Mouse (Mus musculus) kidney, embryonic 15.5 days (tissue): Measurements from ENCODE around the gene Retsat. TPM values are rescaled to one million over a fixed set of nuclear protein-coding genes. Genes with fewer than 3 reads are reported as not detected.

Experiments used
- ATAC-seq: fragments of 200-750 bp; cut with Nextera tagmentation; replicated peaks from 2 replicates; pipeline ENCODE4 v1.8.0; 2017; ENCODE audit warnings: moderate TSS enrichment; ENCODE audit not compliant: low FRiP score
- H3K27ac ChIP-seq: fragments of 300-500 bp; sonication (generic); 2 replicates; pipeline ENCODE4 v1.5.1; 2015; ENCODE audit warnings: mild to moderate bottlenecking, inconsistent platforms
- H3K27me3 ChIP-seq: fragments of 300-500 bp; sonication (generic); 2 replicates; pipeline ENCODE4 v1.6.1; 2015; ENCODE audit warnings: inconsistent platforms
- H3K36me3 ChIP-seq: fragments of 300-500 bp; sonication (generic); 2 replicates; pipeline ENCODE4 v1.6.1; 2015; ENCODE audit warnings: inconsistent platforms
- H3K4me1 ChIP-seq: fragments of 300-500 bp; sonication (generic); 2 replicates; pipeline ENCODE4 v1.6.1; 2015; ENCODE audit warnings: inconsistent platforms
- H3K4me2 ChIP-seq: fragments of 300-500 bp; sonication (generic); 2 replicates; pipeline ENCODE4 v1.6.1; 2015; ENCODE audit warnings: moderate library complexity, mild to moderate bottlenecking, inconsistent platforms
- H3K4me3 ChIP-seq: fragments of 300-500 bp; sonication (generic); replicated peaks from 2 replicates; pipeline ENCODE4 v1.5.1; 2015; ENCODE audit warnings: mild to moderate bottlenecking, inconsistent platforms
- H3K9ac ChIP-seq: fragments of 300-500 bp; sonication (generic); 2 replicates; pipeline ENCODE4 v1.6.1; 2015; ENCODE audit warnings: mild to moderate bottlenecking, inconsistent platforms
- H3K9me3 ChIP-seq: fragments of 300-500 bp; sonication (generic); replicated peaks from 2 replicates; pipeline ENCODE4 v1.6.1; 2016; ENCODE audit warnings: inconsistent platforms
- WGBS: fragments of 180-500 bp; shearing (Covaris S2); methylation state at CpG from one replicate; pipeline ENCODE4 v1.1.7; 2015; ENCODE audit warnings: mixed read lengths; 5-methylcytosine and 5-hydroxymethylcytosine counted together
- polyA plus RNA-seq: library from polyadenylated mRNA; unstranded; fragments of >200 nt; fragmentation: Nextera tagmentation; extraction: Ambion mirVana; gene quantifications from 2 replicates; pipeline ENCODE4 v1.2.1, GENCODE M21; 2015

Retsat gene
- polyA plus RNA-seq, 1 experiment from 2014 or later: 22.1 TPM

GRCm38 (mm10) chr6:72567508-72567907, 30.8 kb upstream of the Retsat start:
- Histone ChIP-seq H3K4me3 (no peak overlapping the region), H3K4me2 (no peak overlapping the region), H3K9ac (no peak overlapping the region), H3K4me1 (peaks cover 22% of the 10 kb centered on the region), H3K9me3 (no peaks in the 10 kb centered on the region), H3K27ac (no peak overlapping the region), H3K27me3 (no peaks in the 10 kb centered on the region), H3K36me3 (peaks cover 8% of the 10 kb centered on the region)
- WGBS: 78% methylated on average over 5 of the region's 5 CpGs
- no peak for ATAC-seq

GRCm38 (mm10) chr6:72568736-72569135, 29.5 kb upstream of the Retsat start:
- H3K9me3 ChIP-seq: no peaks in the 10 kb centered on the region
- H3K36me3 ChIP-seq: peaks cover 13% of the 10 kb centered on the region
- ATAC-seq: no peak
- H3K27me3 ChIP-seq: no peaks in the 10 kb centered on the region
- 95% methylated on average over 10 of the region's 10 CpGs for WGBS
- no peak overlapping the region for H3K27ac ChIP-seq
- no peak overlapping the region for H3K4me2 ChIP-seq
- H3K4me3 ChIP-seq: no peak overlapping the region
- H3K9ac ChIP-seq: no peak overlapping the region
- peaks cover 17% of the 10 kb centered on the region for H3K4me1 ChIP-seq

- Histone ChIP-seq H3K4me1 (peaks cover 7% of the 10 kb centered on the region), H3K27ac (no peak overlapping the region), H3K36me3 (peaks cover 24% of the 10 kb centered on the region), H3K4me3 (no peak overlapping the region), H3K9ac (no peak overlapping the region), H3K27me3 (no peaks in the 10 kb centered on the region), H3K9me3 (no peaks in the 10 kb centered on the region), H3K4me2 (no peak overlapping the region)
- no peak for ATAC-seq
- 83% methylated on average over 10 of the region's 10 CpGs for WGBS
Measured at GRCm38 (mm10) chr6:72570644-72571397, 27.5 kb upstream of the Retsat start.

- H3K4me2 ChIP-seq: no peak overlapping the region
- H3K9ac ChIP-seq: no peak overlapping the region
- no peak for ATAC-seq
- peaks cover 24% of the 10 kb centered on the region for H3K36me3 ChIP-seq
- no peaks in the 10 kb centered on the region for H3K9me3 ChIP-seq
- H3K4me3 ChIP-seq: no peak overlapping the region
- H3K27ac ChIP-seq: no peak overlapping the region
- no peaks in the 10 kb centered on the region for H3K27me3 ChIP-seq
- no peaks in the 10 kb centered on the region for H3K4me1 ChIP-seq
- WGBS: 52% methylated on average over 3 of the region's 3 CpGs
Measured at GRCm38 (mm10) chr6:72571826-72572225, 26.4 kb upstream of the Retsat start.

GRCm38 (mm10) chr6:72576041-72576440, 22.2 kb upstream of the Retsat start:
- H3K9me3 ChIP-seq: no peaks in the 10 kb centered on the region
- no peak for ATAC-seq
- H3K27me3 ChIP-seq: no peaks in the 10 kb centered on the region
- H3K36me3 ChIP-seq: peaks cover 37% of the 10 kb centered on the region
- no peak overlapping the region for H3K27ac ChIP-seq
- no peak overlapping the region for H3K4me2 ChIP-seq
- no peaks in the 10 kb centered on the region for H3K4me1 ChIP-seq
- H3K4me3 ChIP-seq: no peak overlapping the region
- 89% methylated on average over 3 of the region's 3 CpGs for WGBS
- H3K9ac ChIP-seq: no peak overlapping the region

- H3K9ac ChIP-seq: no peak overlapping the region
- no peak overlapping the region for H3K4me3 ChIP-seq
- ATAC-seq: no peak
- no peak overlapping the region for H3K4me2 ChIP-seq
- no peaks in the 10 kb centered on the region for H3K4me1 ChIP-seq
- H3K27ac ChIP-seq: no peak overlapping the region
- 78% methylated on average over 11 of the region's 11 CpGs for WGBS
- H3K36me3 ChIP-seq: peaks cover 24% of the 10 kb centered on the region
- no peaks in the 10 kb centered on the region for H3K9me3 ChIP-seq
- no peaks in the 10 kb centered on the region for H3K27me3 ChIP-seq
Measured at GRCm38 (mm10) chr6:72581625-72582382, 16.5 kb upstream of the Retsat start.

- WGBS: 87% methylated on average over 4 of the region's 4 CpGs
- no peak overlapping the region for H3K27ac ChIP-seq
- H3K4me1 ChIP-seq: no peaks in the 10 kb centered on the region
- H3K36me3 ChIP-seq: peaks cover 18% of the 10 kb centered on the region; the same call in 1 of the 2 replicates
- ATAC-seq: no peak
- no peaks in the 10 kb centered on the region for H3K27me3 ChIP-seq
- no peaks in the 10 kb centered on the region for H3K9me3 ChIP-seq
- no peak overlapping the region for H3K4me2 ChIP-seq
- H3K9ac ChIP-seq: no peak overlapping the region
- no peak overlapping the region for H3K4me3 ChIP-seq
Measured at GRCm38 (mm10) chr6:72583211-72583839, 14.9 kb upstream of the Retsat start.

GRCm38 (mm10) chr6:72584154-72584553, 14.1 kb upstream of the Retsat start:
- no peak overlapping the region for H3K9ac ChIP-seq
- no peak; the same call in 1 of the 2 replicates for ATAC-seq
- H3K27me3 ChIP-seq: no peaks in the 10 kb centered on the region
- H3K27ac ChIP-seq: no peak overlapping the region
- no peaks in the 10 kb centered on the region for H3K4me1 ChIP-seq
- no peaks in the 10 kb centered on the region for H3K9me3 ChIP-seq
- no peak overlapping the region for H3K4me3 ChIP-seq
- no peak overlapping the region for H3K4me2 ChIP-seq
- 62% methylated on average over 11 of the region's 11 CpGs for WGBS
- H3K36me3 ChIP-seq: peaks cover 13% of the 10 kb centered on the region; the same call in 1 of the 2 replicates

- H3K9ac ChIP-seq: no peak overlapping the region
- ATAC-seq: no peak
- no peaks in the 10 kb centered on the region for H3K27me3 ChIP-seq
- H3K9me3 ChIP-seq: no peaks in the 10 kb centered on the region
- H3K36me3 ChIP-seq: 0 out of 2 replicates have a peak, but pooled peaks cover 3% of the 10 kb centered on the region
- no peak overlapping the region for H3K4me2 ChIP-seq
- 78% methylated on average over 3 of the region's 3 CpGs for WGBS
- H3K4me3 ChIP-seq: no peak overlapping the region
- H3K4me1 ChIP-seq: no peaks in the 10 kb centered on the region
- H3K27ac ChIP-seq: no peak overlapping the region
Measured at GRCm38 (mm10) chr6:72586701-72587100, 11.6 kb upstream of the Retsat start.

GRCm38 (mm10) chr6:72588307-72588706, 10.0 kb upstream of the Retsat start:
- Histone ChIP-seq H3K4me2 (no peak overlapping the region), H3K9ac (no peak overlapping the region), H3K9me3 (no peaks in the 10 kb centered on the region), H3K27ac (no peak overlapping the region), H3K4me1 (no peaks in the 10 kb centered on the region), H3K27me3 (no peaks in the 10 kb centered on the region), H3K4me3 (no peak overlapping the region), H3K36me3 (0 out of 2 replicates have a peak, but pooled peaks cover 3% of the 10 kb centered on the region)
- ATAC-seq: no peak

- no peak for ATAC-seq
- H3K4me3 ChIP-seq: no peak overlapping the region
Measured at GRCm38 (mm10) chr6:72590111-72590510, 8.2 kb upstream of the Retsat start.

More at GRCm38 (mm10) chr6:72590111-72590510, 8.2 kb upstream of the Retsat start:
- Histone ChIP-seq H3K27me3 (no peaks in the 10 kb centered on the region), H3K27ac (no peak overlapping the region), H3K9ac (no peak overlapping the region), H3K4me1 (no peaks in the 10 kb centered on the region), H3K4me2 (no peak overlapping the region), H3K36me3 (peaks cover 7% of the 10 kb centered on the region; the same call in 1 of the 2 replicates), H3K9me3 (no peaks in the 10 kb centered on the region)
